Mouse (Mus musculus) mouse trophoblast stem cell (cell line): ENCODE results near the gene Gck.

Experiments
- in situ Hi-C, 2 experiments: fragments of 300-500 bp; cut with MseI, MboI; formaldehyde crosslinking; loops; 2 replicates in 1 of 2; 3 replicates in 1 of 2; pipeline ENCODE4 v1.15.1; 2025

The Gck gene

GRCm38 (mm10) chr11:5949586-5950352 lies at the start of gene Gck:
Gene Gck (minus strand): TSS chr11:5950081.
- in situ Hi-C loops, result no loop called here

GRCm38 (mm10) chr11:5998472-5998871 lies 48.6 kb upstream of the Gck start:
- in situ Hi-C loops, result loop anchor here (5.0 to 10.0 kb wide), 2 partner anchors 189 to 196 kb away; no protein-coding TSS in a partner anchor

DNA sequence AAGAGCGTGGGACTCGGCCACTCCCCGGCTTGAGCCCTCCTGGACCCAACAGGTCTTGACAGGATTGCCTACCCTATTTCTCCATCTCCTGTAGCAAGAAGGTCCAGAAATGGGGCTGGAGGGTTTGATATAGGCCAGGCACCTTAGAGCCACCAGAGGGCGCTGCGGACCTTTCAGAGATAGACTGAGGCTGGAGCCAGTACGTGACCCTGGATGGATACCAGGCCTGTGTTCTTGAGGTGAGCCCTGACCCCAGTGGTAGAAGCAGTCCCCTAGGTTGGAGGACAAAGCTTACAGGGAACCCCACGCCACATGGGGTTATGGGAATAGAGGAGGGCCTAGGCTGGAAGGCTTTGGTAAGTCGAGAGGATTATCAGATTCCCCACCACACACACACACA lies 46.1 kb upstream of the Gck start:
- in situ Hi-C loops, result loop anchor here (5.0 to 10.0 kb wide), 2 partner anchors 191 to 199 kb away; no protein-coding TSS in a partner anchor

GRCm38 (mm10) chr11:5994880-5995279 lies 45.0 kb upstream of the Gck start:
- in situ Hi-C loops, result loop anchor here (5.0 to 10.0 kb wide), 2 partner anchors 192 to 200 kb away; no protein-coding TSS in a partner anchor

GRCm38 (mm10) chr11:5994212-5994611 lies 44.3 kb upstream of the Gck start:
- in situ Hi-C loops, result loop anchor here in 1 of 2 experiments (10.0 kb wide), 1 partner anchor 201 kb away; no protein-coding TSS in a partner anchor

- in situ Hi-C loops, result loop anchor here in 1 of 2 experiments (10.0 kb wide), 1 partner anchor 204 kb away; no protein-coding TSS in a partner anchor
Observed at GRCm38 (mm10) chr11:5990910-5991309, 41.0 kb upstream of the Gck start.

DNA sequence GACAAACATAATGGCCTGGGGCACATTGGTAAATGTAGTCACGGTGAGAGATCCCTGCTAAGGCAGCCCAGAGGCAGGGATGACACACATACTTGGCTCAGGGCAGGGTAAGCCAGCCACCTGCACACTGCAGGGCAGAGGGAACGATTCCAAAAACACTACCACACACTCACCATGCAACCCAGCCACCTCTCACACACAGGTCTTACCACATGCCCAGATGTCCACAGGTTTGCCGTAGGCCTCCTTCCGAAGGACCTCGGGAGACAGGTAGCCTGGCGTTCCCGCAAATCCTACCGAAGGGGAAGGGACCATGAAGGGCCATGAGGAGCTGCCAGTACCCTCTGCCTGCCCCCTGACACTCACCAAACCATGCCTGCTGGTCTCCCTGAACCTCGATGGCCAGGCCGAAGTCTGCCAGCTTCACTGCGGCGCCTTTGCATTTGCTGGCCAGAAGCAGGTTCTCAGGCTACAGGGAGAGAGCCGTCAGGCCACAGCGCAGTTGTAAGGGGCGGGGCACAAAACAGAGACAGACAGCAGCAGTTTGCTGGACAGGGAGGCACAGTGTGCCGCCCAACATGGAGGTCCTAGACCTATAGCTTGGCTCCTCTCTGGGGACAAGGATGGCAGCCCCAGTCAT lies 40.2 kb upstream of the Gck start:
- in situ Hi-C loops, result loop anchor here in 1 of 2 experiments (10.0 kb wide), 1 partner anchor 205 kb away; no protein-coding TSS in a partner anchor

DNA sequence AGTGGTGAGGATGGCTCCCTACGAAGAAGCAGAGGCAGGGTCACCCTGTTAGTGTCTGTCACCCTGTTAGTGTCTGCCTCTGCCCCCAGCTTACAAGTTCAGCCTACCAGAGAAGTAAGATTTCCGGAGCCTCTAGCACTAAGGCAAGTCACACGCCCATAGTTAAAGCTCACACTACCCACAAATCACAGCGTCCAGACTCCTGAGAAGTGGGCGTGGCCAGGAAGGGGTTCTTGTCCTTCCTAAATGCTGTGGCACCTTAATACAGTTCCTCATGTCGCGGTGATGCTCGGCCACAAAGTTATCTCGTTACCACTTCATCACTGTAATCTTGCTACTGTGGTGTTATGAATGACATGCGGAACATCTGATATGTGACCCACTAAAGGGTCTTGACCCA lies 38.2 kb upstream of the Gck start:
- in situ Hi-C loops, result no loop called here

DNA sequence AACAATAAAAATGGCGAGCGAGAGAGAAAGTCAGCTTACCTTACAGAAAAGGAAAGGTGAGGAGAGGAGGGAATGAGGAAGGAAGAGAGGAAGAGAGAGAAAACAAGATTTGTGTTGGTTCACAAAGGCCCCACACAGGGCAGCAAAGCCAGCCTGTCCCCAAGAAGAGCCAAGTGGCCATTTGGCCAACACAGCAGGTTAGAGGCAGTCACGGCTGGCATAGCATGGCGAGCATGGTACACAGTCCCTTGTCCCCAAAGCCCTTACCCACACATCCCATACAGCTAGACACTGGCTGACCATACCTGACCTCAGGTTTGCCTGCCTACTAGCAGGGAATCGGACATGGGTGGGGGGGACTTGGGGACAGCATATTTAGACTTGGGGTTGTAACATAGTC lies 33.7 kb upstream of the Gck start:
- in situ Hi-C loops, result no loop called here

DNA sequence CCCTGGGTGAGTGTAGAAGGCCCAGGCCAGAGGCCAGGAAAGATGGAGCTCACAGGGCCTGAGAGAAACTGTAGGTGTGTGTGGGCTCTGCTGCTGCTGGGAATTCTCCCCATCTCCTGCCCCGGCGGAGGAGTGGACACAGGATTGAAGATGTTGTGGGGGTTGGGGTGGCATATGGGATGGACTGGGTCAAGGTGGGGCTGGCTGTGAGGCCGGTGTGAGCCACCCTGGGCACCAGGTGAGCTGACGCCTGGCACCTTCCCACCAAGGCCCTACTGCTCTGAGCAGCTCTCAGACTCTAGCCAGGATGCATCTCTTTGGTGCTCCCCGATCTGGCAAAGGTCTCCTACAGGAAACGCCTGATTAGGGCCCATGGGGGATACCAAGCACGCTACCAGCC lies 31.4 kb upstream of the Gck start:
- in situ Hi-C loops, result no loop called here

GRCm38 (mm10) chr11:5980561-5980960 lies 30.7 kb upstream of the Gck start:
- in situ Hi-C loops, result no loop called here

DNA sequence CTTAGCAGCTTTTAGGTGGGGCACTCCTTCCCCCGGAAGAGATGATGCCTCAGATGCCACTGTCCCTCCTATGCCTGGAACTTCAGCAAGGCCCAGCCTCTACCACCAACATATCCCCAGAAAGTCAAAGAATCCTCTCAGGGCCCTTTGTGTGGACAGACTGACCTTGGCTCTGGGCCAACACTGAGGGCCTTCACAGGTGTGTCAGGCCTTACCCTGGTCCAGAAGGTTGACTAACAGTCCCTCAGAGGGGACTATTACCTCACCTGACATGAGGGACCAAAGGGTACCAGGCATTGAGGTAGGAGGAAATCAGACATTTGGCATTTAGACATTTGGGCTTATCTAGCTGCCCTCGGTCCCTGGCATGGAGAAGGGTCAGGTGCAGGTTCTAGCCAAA lies 30.2 kb upstream of the Gck start:
- in situ Hi-C loops, result no loop called here

GRCm38 (mm10) chr11:5979088-5979487 lies 29.2 kb upstream of the Gck start:
- in situ Hi-C loops, result no loop called here

DNA sequence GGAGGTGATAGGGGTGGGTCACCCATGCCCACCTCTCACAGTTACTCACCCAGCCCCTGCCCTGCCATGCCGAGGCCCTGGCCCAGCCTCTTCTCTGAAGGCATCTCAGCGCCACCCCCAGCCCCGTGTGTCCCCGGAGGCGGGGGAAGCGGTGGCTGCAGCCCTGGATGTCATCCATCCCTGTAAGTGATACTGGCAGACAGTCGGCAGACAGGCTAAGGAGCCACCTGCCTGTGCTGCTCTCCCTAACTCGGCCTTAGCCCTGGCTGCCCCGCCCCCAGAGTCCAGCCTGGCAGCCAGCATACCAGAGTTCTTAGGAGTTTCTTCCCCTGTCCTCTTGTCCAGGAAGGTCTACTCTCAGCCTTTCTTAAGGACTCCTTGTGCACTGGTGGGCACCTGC lies 26.2 kb upstream of the Gck start:
- in situ Hi-C loops, result no loop called here

DNA sequence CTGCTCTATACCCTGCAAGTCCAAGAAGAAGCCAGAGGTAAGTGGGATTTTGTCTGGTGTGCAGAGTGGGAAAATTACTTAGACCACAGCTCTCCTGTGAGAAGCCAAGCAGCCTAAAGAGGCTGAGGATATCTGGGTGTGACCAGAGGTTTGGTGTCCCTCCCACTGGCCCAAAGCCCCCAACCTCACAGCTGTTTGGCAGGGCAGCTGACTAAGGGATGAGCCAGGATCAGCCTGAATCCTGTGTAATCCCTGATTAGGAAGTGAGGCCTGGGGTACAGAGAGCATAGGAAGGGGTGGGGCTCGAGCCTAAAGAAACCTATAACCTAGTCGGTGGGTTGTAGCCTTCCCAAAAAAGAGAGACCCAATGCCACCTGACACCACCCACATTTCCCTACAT lies 25.2 kb upstream of the Gck start:
- in situ Hi-C loops, result no loop called here

DNA sequence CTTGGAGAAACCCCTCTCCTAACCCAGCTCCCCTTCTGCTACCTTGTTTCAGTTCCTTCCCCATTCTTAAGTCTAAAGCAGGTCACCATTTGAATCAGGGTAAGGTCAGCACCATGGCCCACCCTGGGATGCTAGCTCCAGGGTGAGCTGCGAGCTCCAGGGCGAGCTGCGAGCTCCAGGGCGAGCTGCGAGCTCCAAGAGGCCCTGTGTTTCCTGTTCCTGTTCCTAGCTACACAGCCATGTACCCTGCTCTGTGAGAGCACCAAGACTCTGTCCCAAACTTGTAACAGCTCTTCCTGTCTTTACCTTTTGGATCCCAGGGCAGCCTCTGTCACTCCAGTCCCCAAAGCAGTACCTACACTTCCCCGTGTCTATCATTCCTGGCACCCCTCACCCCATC lies 24.2 kb upstream of the Gck start:
- in situ Hi-C loops, result no loop called here

GRCm38 (mm10) chr11:5973151-5973550 lies 23.3 kb upstream of the Gck start:
- in situ Hi-C loops, result no loop called here

- in situ Hi-C loops, result no loop called here
Observed at GRCm38 (mm10) chr11:5971202-5971601, 21.3 kb upstream of the Gck start.

- in situ Hi-C loops, result no loop called here
Observed at GRCm38 (mm10) chr11:5968223-5968622, 18.3 kb upstream of the Gck start.

DNA sequence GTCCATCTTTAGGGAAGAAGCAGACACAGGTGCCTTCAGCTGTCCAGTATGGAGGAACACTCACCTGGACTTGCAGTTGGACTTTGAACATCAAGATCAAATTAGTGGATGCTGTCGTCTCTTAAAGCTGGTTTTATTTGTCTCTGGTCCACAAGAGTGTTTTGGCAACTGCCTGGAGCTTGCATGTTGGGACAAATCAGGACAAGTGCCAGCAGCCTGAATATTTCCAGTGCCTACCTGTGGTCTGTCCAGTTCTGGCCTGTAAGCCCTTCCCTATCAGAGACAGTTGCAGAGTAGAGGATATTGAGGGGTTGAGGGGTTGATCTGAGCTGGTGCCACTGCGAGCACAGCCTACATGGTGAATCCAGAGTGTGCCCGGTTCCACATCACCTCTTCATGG lies 16.9 kb upstream of the Gck start:
- in situ Hi-C loops, result no loop called here

GRCm38 (mm10) chr11:5965865-5966264 lies 16.0 kb upstream of the Gck start:
- in situ Hi-C loops, result no loop called here

DNA sequence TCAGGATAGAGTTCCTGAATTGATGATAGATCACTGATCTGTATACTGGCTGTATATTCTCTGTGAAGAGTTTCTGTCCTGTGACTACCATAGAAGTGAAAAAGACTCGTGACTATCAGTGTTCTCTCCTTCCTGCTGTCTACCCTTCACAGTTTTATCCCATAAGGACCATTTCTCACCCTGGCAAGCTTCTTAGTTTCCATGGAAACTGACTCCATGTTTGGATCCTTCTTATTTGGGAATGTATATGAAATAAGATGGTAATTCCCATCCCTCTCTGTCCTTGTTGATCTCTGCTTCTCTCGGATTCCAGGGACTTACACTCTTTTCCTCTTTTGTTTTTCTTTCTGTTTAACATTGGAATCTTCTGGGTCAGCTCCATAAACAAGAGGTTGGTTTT lies 10.2 kb upstream of the Gck start:
- in situ Hi-C loops, result no loop called here
